Mouse (Mus musculus) myocyte (in vitro differentiated cells): ENCODE data around the gene Rad51b.

ENCODE experiments used
- MAX ChIP-seq: IDR thresholded peaks from one replicate; pipeline ENCODE4 v1.6.1; 2011; ENCODE audit warnings: low read depth, mild to moderate bottlenecking, control low read depth
- POLR2A ChIP-seq: IDR thresholded peaks from one replicate; pipeline ENCODE4 v1.6.1; 2011; ENCODE audit warnings: low read depth, mild to moderate bottlenecking, control low read depth, moderate library complexity; ENCODE audit not compliant: insufficient read length
- REST ChIP-seq: IDR thresholded peaks from one replicate; pipeline ENCODE4 v1.6.1; 2011; ENCODE audit warnings: mild to moderate bottlenecking, control low read depth, moderate library complexity; ENCODE audit not compliant: insufficient read depth, insufficient read length

- no peak for TF ChIP-seq POLR2A
- no peak for TF ChIP-seq REST
- no peak for TF ChIP-seq MAX
Observed at GRCm38 (mm10) chr12:79317339-79317738, 20.3 kb downstream of the Rad51b start.
